Mouse (Mus musculus) embryonic fibroblast, embryonic 13.5 days (primary cell): Measurements from ENCODE around the gene Xrcc3. TPM values are rescaled to one million over a fixed set of nuclear protein-coding genes. Genes with fewer than 3 reads are reported as not detected.

ENCODE experiments used
- H3K27ac ChIP-seq: 2 replicates; pipeline ENCODE4 v1.5.1; 2012; ENCODE audit warnings: low read length, control low read depth, inconsistent platforms; ENCODE audit not compliant: insufficient read depth
- H3K4me1 ChIP-seq: 2 replicates; pipeline ENCODE4 v1.6.1; 2011; ENCODE audit warnings: low read length; ENCODE audit not compliant: control insufficient read depth, insufficient read depth
- H3K4me3 ChIP-seq: 2 replicates; pipeline ENCODE4 v1.5.1; 2011; ENCODE audit warnings: mild to moderate bottlenecking, control low read depth, low read length; ENCODE audit not compliant: insufficient read depth
- CTCF ChIP-seq: IDR thresholded peaks from 2 replicates; pipeline ENCODE4 v1.5.1; 2011; ENCODE audit warnings: mild to moderate bottlenecking, control low read depth, low read length, moderate library complexity, borderline replicate concordance; ENCODE audit not compliant: insufficient read depth
- POLR2A ChIP-seq: IDR thresholded peaks from 2 replicates; pipeline ENCODE4 v1.6.1; 2011; ENCODE audit warnings: low read depth, mild to moderate bottlenecking, control low read depth, low read length, moderate library complexity
- polyA plus RNA-seq: library from polyadenylated mRNA; stranded (reverse); fragments of >200 nt; gene quantifications from 2 replicates; pipeline ENCODE4 v1.2.4, GENCODE M21; 2011; ENCODE audit warnings: low read depth; ENCODE audit not compliant: missing spikeins, insufficient read length

The Xrcc3 gene
- polyA plus RNA-seq, 1 experiment, result 2.7 TPM

DNA sequence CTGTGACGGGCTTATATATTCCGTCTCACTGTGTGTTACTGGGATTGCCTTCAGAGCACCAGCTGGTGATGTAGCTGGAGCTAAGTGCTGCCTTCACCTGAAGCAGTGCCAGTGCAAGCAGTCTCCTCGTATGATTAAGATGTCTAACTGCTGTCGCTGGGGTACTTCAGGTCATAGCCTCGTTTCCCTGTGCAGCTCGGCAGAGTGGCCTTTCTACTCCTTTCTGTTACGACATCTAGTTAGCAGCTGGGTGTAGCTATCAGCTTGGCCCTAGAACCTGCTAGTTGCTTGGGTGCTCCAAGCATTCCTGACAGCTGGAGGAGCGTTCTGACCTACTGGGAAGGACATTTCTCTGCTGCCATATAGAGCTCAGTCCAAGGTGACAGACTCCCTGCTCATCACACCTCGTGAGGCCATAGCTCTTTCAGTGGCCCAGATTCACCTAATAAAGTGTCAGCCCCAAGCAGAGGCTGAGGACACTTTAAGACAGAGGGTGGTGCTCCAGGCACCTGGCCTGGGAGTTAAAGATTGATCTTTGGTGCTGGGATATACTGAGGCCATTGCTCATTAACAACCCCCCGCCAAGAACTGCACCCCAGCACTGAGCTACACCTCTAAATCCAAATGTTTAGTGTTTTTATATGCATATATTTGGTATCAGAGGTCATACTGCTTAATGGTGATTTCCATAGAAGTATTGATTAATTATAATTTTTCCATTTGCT lies 13.1 kb downstream of the Xrcc3 start:
- no peak for TF ChIP-seq CTCF
- no peak for TF ChIP-seq POLR2A
- Histone ChIP-seq H3K4me1 (no peaks in the 10 kb centered on the region), H3K27ac (no peak overlapping the region), H3K4me3 (no peak overlapping the region)

DNA sequence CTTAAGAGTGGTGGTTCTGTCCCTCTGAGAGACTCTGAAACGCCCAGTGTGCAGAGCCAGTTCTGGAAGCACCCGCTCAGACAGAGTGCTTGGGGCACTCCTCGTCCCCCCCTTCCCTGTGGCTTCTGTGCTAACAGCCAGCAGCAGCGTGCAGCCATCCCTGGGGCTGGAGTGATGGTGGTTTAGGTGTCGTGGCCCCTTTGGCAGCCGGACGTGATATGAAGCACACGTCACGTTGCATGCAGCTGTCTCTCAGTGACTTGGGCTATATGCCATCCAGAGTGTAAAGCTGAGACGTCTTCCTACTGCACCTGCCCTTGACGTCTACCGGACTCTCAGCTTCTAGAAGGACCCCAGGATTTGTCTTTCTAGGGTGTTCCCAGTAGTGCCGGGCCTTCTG lies 15.2 kb downstream of the Xrcc3 start:
- TF ChIP-seq CTCF (no peak), POLR2A (no peak)
- Histone ChIP-seq H3K4me1 (no peaks in the 10 kb centered on the region), H3K4me3 (no peak overlapping the region), H3K27ac (no peak overlapping the region)

- no peak overlapping the region for H3K4me3 ChIP-seq
- no peak for TF ChIP-seq CTCF
- no peak for TF ChIP-seq POLR2A
These were observed 16.4 kb downstream of the Xrcc3 start for GRCm38 (mm10) chr12:111797251-111797650.

GRCm38 (mm10) chr12:111795180-111795895 lies 18.3 kb downstream of the Xrcc3 start:
- no peak overlapping the region for H3K4me3 ChIP-seq
- no peaks in the 10 kb centered on the region for H3K4me1 ChIP-seq
- no peak overlapping the region for H3K27ac ChIP-seq
- TF ChIP-seq CTCF, result no peak
- no peak for TF ChIP-seq POLR2A

More at GRCm38 (mm10) chr12:111797251-111797650, 16.4 kb downstream of the Xrcc3 start:
- Histone ChIP-seq H3K27ac (no peak overlapping the region), H3K4me1 (no peaks in the 10 kb centered on the region)

DNA sequence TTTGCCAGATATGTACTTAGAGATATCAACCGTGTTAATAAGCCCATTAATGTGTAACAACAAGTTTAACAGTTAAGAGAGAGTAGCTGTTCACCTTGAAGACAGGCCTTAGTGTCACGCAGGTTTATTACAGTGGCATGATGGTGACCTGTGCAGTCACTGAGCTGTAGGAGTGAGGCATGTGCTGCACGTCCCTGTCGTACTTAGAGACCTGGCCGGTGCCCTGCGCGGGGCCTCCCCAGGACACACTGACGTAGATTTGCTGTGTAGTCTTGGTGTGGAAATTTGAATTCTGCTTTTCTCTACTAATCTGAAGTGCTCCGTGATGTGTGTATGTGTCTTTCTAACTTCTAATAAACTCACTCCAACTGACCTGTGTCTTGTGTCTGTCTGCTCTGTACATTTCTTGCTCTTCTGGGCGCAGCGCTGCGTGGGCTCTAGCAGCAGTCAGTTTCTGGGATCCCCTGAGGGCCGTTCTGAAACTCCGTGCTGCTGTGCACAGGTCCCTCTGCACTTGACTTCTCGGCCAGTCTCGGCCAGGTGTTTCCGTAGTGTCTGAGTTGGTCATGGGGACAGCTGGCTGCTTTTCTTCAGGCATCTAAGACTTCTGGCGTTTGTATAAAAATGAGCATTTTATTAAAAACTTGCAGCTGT lies 19.0 kb downstream of the Xrcc3 start:
- Histone ChIP-seq H3K4me3 (no peak overlapping the region), H3K27ac (no peak overlapping the region), H3K4me1 (no peaks in the 10 kb centered on the region)
- TF ChIP-seq POLR2A (no peak), CTCF (no peak)

DNA sequence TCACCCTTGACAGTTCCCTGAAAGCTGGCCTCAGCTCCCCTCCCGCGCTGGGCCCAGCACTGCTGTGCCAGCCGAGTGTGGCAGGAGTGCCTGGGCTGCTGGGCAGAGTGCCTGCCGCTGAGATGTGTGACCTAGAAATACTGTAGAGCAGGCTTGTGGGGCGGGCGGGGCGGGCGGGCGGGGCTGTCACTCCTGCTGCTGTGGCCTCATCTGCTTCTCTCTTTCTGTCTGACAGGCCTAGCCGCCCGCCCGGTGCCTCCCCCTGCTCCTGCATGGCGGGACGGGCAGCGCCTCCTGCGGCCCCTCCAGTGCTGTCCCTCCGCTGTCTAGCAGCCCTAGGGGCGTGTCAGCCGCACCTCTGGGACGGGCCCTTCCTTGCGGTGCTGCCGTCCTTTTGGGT lies 19.6 kb downstream of the Xrcc3 start:
- H3K27ac ChIP-seq, result no peak overlapping the region
- H3K4me1 ChIP-seq, result no peaks in the 10 kb centered on the region
- no peak overlapping the region for H3K4me3 ChIP-seq
- TF ChIP-seq CTCF (no peak), POLR2A (no peak)

DNA sequence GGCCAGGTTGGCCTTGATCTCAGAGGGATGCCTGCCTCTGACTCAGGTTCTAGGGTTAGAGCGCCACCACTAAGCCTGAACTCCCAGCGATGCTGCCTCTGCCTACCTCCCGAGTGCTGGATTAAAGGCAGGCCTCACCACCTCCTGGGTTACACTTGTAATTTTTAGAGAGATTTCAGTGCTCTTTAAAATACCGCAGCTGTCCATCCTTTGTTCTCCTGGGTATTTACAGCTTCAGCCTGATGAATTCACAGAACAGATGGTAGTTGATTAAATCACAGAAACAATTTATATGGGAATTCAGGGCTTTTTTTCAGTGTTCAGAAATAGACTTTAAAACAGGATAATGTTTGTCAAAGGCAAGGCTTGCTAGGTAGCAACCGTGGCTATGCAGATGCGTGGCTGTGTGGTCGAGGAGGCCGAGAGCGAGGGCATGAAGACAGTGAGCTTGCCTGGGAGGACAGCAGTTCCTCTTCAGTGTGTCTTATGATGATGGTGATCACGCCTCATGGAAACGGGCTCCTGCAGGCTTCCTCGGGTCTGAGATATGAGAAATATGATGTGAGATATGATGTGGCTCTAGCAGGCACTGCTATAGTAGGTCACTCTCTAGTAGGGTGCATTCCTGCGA lies 22.1 kb downstream of the Xrcc3 start:
- no peak overlapping the region for H3K4me3 ChIP-seq
- TF ChIP-seq POLR2A (no peak), CTCF (no peak)

GRCm38 (mm10) chr12:111790631-111791030 lies 23.0 kb downstream of the Xrcc3 start:
- Histone ChIP-seq H3K27ac (no peak overlapping the region), H3K4me1 (no peaks in the 10 kb centered on the region), H3K4me3 (no peak overlapping the region)
- TF ChIP-seq CTCF (no peak), POLR2A (no peak)

More for the DNA sequence above, 22.1 kb downstream of the Xrcc3 start:
- Histone ChIP-seq H3K4me1 (no peaks in the 10 kb centered on the region), H3K27ac (no peak overlapping the region)

DNA sequence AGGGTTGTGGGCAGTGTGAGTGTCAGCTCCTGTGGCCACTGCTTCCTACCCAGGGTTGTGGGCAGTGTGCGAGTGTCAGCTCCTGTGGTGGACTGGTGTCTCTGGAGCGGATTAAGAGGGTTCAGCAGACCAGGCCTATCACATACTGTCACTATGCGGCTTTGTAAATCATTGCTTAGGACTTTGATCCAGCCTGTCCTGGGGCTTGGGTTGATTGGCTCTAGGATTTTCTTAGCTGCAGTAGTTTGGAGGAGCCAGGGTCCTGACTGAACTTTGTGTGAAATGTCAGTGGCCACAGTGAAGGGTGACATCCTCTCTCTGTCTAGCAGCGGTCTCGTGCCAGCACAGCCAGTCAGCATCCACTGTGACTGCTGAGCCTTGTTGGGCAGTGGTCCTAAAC lies 23.6 kb downstream of the Xrcc3 start:
- H3K4me1 ChIP-seq, result no peaks in the 10 kb centered on the region
- no peak for TF ChIP-seq POLR2A
- no peak for TF ChIP-seq CTCF
- no peak overlapping the region for H3K4me3 ChIP-seq
- H3K27ac ChIP-seq, result no peak overlapping the region
